Mouse (Mus musculus) liver, embryonic 15.5 days (tissue): ENCODE data around the gene Gabbr2. TPM values are rescaled to one million over a fixed set of nuclear protein-coding genes. Genes with fewer than 3 reads are reported as not detected.

Source experiments
- ATAC-seq: fragments of 200-750 bp; cut with Nextera tagmentation; 2 replicates; pipeline ENCODE4 v1.8.0; 2017; ENCODE audit warnings: moderate number of reproducible peaks, mild to moderate bottlenecking, moderate library complexity; ENCODE audit not compliant: insufficient read depth
- H3K27ac ChIP-seq: fragments of 300-500 bp; sonication (generic); replicated peaks from 2 replicates; pipeline ENCODE4 v1.5.1; 2015; ENCODE audit warnings: mild to moderate bottlenecking, inconsistent platforms
- H3K27me3 ChIP-seq: fragments of 300-500 bp; sonication (generic); 2 replicates; pipeline ENCODE4 v1.6.1; 2015; ENCODE audit warnings: mild to moderate bottlenecking, inconsistent platforms
- H3K36me3 ChIP-seq: fragments of 300-500 bp; sonication (generic); replicated peaks from 2 replicates; pipeline ENCODE4 v1.6.1; 2015; ENCODE audit warnings: moderate library complexity, mild to moderate bottlenecking, inconsistent platforms
- H3K4me1 ChIP-seq: fragments of 300-500 bp; sonication (generic); replicated peaks from 2 replicates; pipeline ENCODE4 v1.6.1; 2015; ENCODE audit warnings: inconsistent platforms
- H3K4me2 ChIP-seq: fragments of 300-500 bp; sonication (generic); 2 replicates; pipeline ENCODE4 v1.6.1; 2015; ENCODE audit warnings: moderate library complexity, mild to moderate bottlenecking, inconsistent platforms
- H3K4me3 ChIP-seq: fragments of 300-500 bp; sonication (generic); replicated peaks from 2 replicates; pipeline ENCODE4 v1.5.1; 2015; ENCODE audit warnings: mild to moderate bottlenecking, inconsistent platforms
- H3K9ac ChIP-seq: fragments of 300-500 bp; sonication (generic); 2 replicates; pipeline ENCODE4 v1.6.1; 2015; ENCODE audit warnings: moderate library complexity, mild to moderate bottlenecking, inconsistent platforms
- H3K9me3 ChIP-seq: fragments of 300-500 bp; sonication (generic); replicated peaks from 2 replicates; pipeline ENCODE4 v1.6.1; 2016; ENCODE audit warnings: inconsistent platforms
- WGBS: fragments of 180-500 bp; shearing (Covaris S2); methylation state at CpG from one replicate; pipeline ENCODE4 v1.1.7; 2015; ENCODE audit warnings: mixed read lengths; ENCODE audit not compliant: insufficient replicate concordance; 5-methylcytosine and 5-hydroxymethylcytosine counted together
- polyA plus RNA-seq: library from polyadenylated mRNA; unstranded; fragments of >200 nt; fragmentation: Nextera tagmentation; extraction: Ambion mirVana; gene quantifications from 2 replicates; pipeline ENCODE4 v1.2.1, GENCODE M21; 2015

Gabbr2 gene
- polyA plus RNA-seq, 1 experiment from 2014 or later = 0.02 TPM

DNA sequence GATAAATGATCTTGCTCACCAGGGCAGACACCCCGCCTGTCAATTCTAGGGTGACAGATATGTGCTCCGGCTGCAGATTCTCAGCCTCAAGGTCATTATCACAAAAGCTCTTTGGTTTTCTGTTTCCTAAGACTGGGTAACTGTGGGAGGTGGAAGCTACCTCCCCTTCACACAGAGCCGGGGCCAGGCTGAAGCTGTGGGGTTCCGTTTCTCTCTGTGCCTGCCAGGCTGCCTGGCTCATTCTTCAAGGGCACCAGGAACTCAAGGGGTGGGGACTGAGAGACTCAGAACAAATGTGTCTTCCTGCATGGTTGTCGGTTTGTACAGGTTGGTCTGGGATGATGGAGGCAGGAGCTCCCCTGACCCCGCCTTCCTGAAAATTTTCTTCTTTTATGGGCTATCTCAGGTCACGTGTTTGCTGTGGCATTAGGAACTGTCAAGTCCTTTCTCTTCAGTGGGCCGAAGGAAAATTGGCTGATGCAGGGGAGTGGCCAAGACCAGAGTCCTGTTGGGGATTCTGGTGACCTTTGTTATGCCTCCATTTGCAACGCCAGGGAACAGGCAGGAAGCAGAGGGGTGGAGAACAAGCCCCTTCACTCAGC, 254.7 kb downstream of the Gabbr2 start:
- 25% methylated on average over 9 of the region's 9 CpGs for WGBS
- no peak overlapping the region for H3K9ac ChIP-seq
- H3K27me3 ChIP-seq = no peaks in the 10 kb centered on the region; the same call in 1 of the 2 replicates
- no peak overlapping the region for H3K27ac ChIP-seq
- H3K36me3 ChIP-seq = no peaks in the 10 kb centered on the region
- H3K4me2 ChIP-seq = no peak overlapping the region
- no peaks in the 10 kb centered on the region for H3K9me3 ChIP-seq
- no peak for ATAC-seq
- no peaks in the 10 kb centered on the region for H3K4me1 ChIP-seq
- H3K4me3 ChIP-seq = no peak overlapping the region

- no peak for ATAC-seq
- Histone ChIP-seq H3K9ac (no peak overlapping the region), H3K27me3 (no peaks in the 10 kb centered on the region; the same call in 1 of the 2 replicates), H3K9me3 (no peaks in the 10 kb centered on the region), H3K4me3 (no peak overlapping the region), H3K4me1 (no peaks in the 10 kb centered on the region), H3K4me2 (no peak overlapping the region), H3K36me3 (no peaks in the 10 kb centered on the region), H3K27ac (no peak overlapping the region)
- WGBS = 26% methylated on average over 5 of the region's 5 CpGs
Observed at GRCm38 (mm10) chr4:46734906-46735305, 256.8 kb downstream of the Gabbr2 start.

DNA sequence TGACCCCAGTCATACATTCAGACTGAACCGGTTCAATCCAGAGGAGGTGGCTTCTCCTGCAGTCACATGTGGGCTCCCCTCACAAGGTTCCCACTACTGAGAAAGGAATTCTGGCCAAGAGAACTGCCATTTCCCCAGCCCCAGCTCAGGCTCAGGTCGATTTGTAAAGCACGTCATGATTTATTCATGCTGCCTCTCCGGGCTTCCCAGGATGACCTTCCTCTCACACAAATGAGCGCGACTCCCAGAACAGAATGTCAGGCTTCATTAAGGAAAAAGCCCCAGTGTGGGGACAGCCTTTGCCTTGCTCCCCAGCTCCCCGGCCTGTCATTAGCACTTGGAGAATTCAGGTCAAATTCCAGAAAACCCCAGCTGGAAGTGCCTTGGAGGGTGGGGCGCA, 260.1 kb downstream of the Gabbr2 start:
- no peak for ATAC-seq
- H3K4me1 ChIP-seq = no peaks in the 10 kb centered on the region
- no peak overlapping the region for H3K9ac ChIP-seq
- no peaks in the 10 kb centered on the region for H3K9me3 ChIP-seq
- H3K27ac ChIP-seq = no peak overlapping the region
- no peaks in the 10 kb centered on the region for H3K36me3 ChIP-seq
- no peak overlapping the region for H3K4me2 ChIP-seq
- no peak overlapping the region for H3K4me3 ChIP-seq
- WGBS = 44% methylated on average over 8 of the region's 8 CpGs
- no peaks in the 10 kb centered on the region for H3K27me3 ChIP-seq

- no peaks in the 10 kb centered on the region for H3K27me3 ChIP-seq
- no peaks in the 10 kb centered on the region for H3K4me1 ChIP-seq
- H3K4me3 ChIP-seq = no peak overlapping the region
- no peaks in the 10 kb centered on the region for H3K36me3 ChIP-seq
- ATAC-seq = no peak
- H3K27ac ChIP-seq = no peak overlapping the region
- 51% methylated on average over 9 of the region's 9 CpGs for WGBS
- H3K9me3 ChIP-seq = no peaks in the 10 kb centered on the region
- H3K4me2 ChIP-seq = no peak overlapping the region
- H3K9ac ChIP-seq = no peak overlapping the region
Observed at GRCm38 (mm10) chr4:46729306-46730042, 262.2 kb downstream of the Gabbr2 start.

DNA sequence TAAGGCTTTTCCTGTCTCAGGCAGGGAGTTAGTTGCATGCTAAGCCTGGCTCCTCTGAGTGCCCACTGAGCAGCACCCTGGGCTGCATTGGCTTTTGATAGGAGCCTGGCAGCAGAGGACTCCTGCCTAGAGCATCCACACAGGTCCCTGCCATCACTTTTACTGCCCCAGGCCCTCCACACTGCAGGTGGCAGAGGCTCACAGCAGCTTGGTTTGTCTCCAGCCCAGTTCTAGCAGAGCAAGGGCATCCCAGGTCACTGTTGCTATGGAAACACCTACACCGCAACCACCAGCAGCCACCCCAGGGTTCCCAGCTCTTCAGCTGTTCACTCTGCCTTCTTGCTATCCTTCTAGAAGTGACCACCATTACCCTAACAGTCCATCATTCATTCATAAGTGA, 263.4 kb downstream of the Gabbr2 start:
- ATAC-seq = no peak
- Histone ChIP-seq H3K4me3 (no peak overlapping the region), H3K4me1 (no peaks in the 10 kb centered on the region), H3K9ac (no peak overlapping the region), H3K27me3 (no peaks in the 10 kb centered on the region), H3K9me3 (no peaks in the 10 kb centered on the region), H3K4me2 (no peak overlapping the region), H3K36me3 (no peaks in the 10 kb centered on the region), H3K27ac (no peak overlapping the region)
- WGBS = 68% methylated on average over 1 of the region's 1 CpGs

DNA sequence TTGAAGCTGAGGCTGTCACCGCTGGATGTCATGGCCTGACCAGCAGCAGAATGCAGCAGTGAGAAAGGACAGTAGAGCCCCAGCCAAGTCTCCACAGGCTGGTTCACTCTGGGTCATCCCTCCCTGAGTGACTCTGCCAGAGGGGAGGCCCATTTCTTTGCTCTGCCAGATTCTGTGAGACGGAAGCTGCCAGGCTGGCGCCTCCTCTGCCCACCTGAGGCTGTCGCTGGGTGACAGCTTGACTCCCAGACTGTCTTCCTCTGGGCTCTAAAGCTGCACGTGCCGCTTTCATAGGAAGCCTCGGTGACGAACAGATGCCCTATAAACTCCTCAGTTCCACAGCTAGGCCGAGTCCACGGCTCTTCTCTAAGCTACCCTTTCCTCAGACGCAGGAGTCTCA, 264.5 kb downstream of the Gabbr2 start:
- Histone ChIP-seq H3K9me3 (no peaks in the 10 kb centered on the region), H3K9ac (no peak overlapping the region), H3K4me1 (no peaks in the 10 kb centered on the region), H3K27me3 (no peaks in the 10 kb centered on the region), H3K27ac (no peak overlapping the region), H3K36me3 (no peaks in the 10 kb centered on the region), H3K4me2 (no peak overlapping the region), H3K4me3 (no peak overlapping the region)
- 79% methylated on average over 11 of the region's 11 CpGs for WGBS
- ATAC-seq = no peak

- Histone ChIP-seq H3K9me3 (no peaks in the 10 kb centered on the region), H3K27ac (peak overlapping the region; percentile 35), H3K4me2 (no peak overlapping the region; the same call in 1 of the 2 replicates), H3K27me3 (no peaks in the 10 kb centered on the region), H3K4me1 (peaks cover 4% of the 10 kb centered on the region), H3K4me3 (no peak overlapping the region), H3K36me3 (no peaks in the 10 kb centered on the region), H3K9ac (no peak overlapping the region)
- ATAC-seq = peak; percentile 60
- 48% methylated on average over 16 of the region's 16 CpGs for WGBS
Observed at GRCm38 (mm10) chr4:46720821-46721557, 270.7 kb downstream of the Gabbr2 start.

GRCm38 (mm10) chr4:46720070-46720469, 271.6 kb downstream of the Gabbr2 start:
- peaks cover 4% of the 10 kb centered on the region for H3K4me1 ChIP-seq
- no peak overlapping the region for H3K9ac ChIP-seq
- H3K27ac ChIP-seq = no peak overlapping the region
- no peaks in the 10 kb centered on the region for H3K27me3 ChIP-seq
- no peaks in the 10 kb centered on the region for H3K9me3 ChIP-seq
- 50% methylated on average over 1 of the region's 1 CpGs for WGBS
- no peaks in the 10 kb centered on the region for H3K36me3 ChIP-seq
- H3K4me2 ChIP-seq = no peak overlapping the region
- H3K4me3 ChIP-seq = no peak overlapping the region
- no peak for ATAC-seq

GRCm38 (mm10) chr4:46718624-46719023, 273.0 kb downstream of the Gabbr2 start:
- H3K9me3 ChIP-seq = no peaks in the 10 kb centered on the region
- no peak overlapping the region for H3K4me3 ChIP-seq
- no peak for ATAC-seq
- no peak overlapping the region for H3K9ac ChIP-seq
- WGBS = 35% methylated on average over 7 of the region's 7 CpGs
- H3K36me3 ChIP-seq = no peaks in the 10 kb centered on the region
- H3K27ac ChIP-seq = no peak overlapping the region
- H3K4me1 ChIP-seq = peaks cover 4% of the 10 kb centered on the region
- H3K27me3 ChIP-seq = no peaks in the 10 kb centered on the region
- H3K4me2 ChIP-seq = no peak overlapping the region

DNA sequence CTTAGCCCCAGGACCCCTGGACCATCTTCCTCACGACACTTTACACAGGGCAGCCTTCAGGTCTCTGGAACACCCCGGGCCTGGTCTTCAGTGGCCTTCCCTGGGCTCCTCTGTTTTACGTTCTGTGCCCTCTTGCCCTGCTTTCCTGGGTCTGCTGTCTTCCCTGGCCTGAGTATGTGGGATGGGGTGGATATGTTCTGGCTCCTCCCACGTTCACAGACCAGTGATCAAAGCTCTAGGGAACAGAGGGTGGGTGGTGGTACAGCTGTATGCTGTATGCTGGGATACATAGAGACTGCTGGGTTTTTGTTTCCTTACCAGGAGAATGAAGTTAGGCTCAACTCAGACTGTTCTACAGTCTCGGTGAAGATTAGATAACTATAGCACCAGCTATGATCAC, 274.5 kb downstream of the Gabbr2 start:
- Histone ChIP-seq H3K4me2 (no peak overlapping the region), H3K4me1 (peaks cover 4% of the 10 kb centered on the region), H3K4me3 (no peak overlapping the region), H3K9me3 (no peaks in the 10 kb centered on the region), H3K36me3 (no peaks in the 10 kb centered on the region), H3K27ac (no peak overlapping the region), H3K27me3 (no peaks in the 10 kb centered on the region), H3K9ac (no peak overlapping the region)
- WGBS = 40% methylated on average over 5 of the region's 5 CpGs
- ATAC-seq = no peak

GRCm38 (mm10) chr4:46716361-46716760, 275.3 kb downstream of the Gabbr2 start:
- no peaks in the 10 kb centered on the region for H3K36me3 ChIP-seq
- H3K4me3 ChIP-seq = no peak overlapping the region
- no peak for ATAC-seq
- no peak overlapping the region for H3K27ac ChIP-seq
- H3K9me3 ChIP-seq = no peaks in the 10 kb centered on the region
- H3K4me1 ChIP-seq = peaks cover 4% of the 10 kb centered on the region
- H3K9ac ChIP-seq = no peak overlapping the region
- no peak overlapping the region for H3K4me2 ChIP-seq
- H3K27me3 ChIP-seq = no peaks in the 10 kb centered on the region
- WGBS = 11% methylated on average over 1 of the region's 1 CpGs
